Mouse (Mus musculus): ENCODE data around the gene Rbfox2. TPM values are rescaled to one million over a fixed set of nuclear protein-coding genes. Genes with fewer than 3 reads are reported as not detected.
A peak's percentile ranks its signal among the peaks of the same experiment; 100 is the strongest.

Gene Rbfox2
- polyA plus RNA-seq, 1 experiment = 78.3 TPM

DNA sequence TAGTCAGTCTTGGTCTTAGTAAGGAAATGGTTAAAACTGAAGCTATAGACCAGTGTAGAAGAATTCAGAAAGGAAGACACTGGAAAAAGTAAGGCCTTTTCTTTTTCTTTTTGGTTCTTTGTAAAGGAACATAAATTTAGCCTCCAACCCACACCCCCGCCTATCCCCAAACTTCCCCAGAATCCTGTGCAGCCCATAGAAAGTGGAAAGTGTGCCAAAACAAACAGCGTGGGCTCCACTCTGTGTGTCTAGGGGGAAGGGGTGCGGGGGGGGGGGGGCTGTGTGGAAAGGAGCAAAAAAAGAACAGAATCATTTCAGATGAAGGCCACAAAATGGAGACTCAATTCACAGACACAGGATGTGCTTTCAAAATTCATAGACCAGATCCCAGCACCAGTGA lies 156.8 kb downstream of the Rbfox2 start:
- H3K4me1 ChIP-seq (ENCODE audit: control insufficient read depth, insufficient read depth, low read length) = peaks cover 9% of the 10 kb centered on the region
- no peaks in the 10 kb centered on the region for H3K9me3 ChIP-seq (replicated peaks; ENCODE audit: control insufficient read depth, insufficient read depth, low read length, poor library complexity, severe bottlenecking)
- 0 out of 2 replicates have a peak overlapping the region, but pooled peaks have one; percentile 46 for H3K27ac ChIP-seq (ENCODE audit: insufficient read depth, low read length)
- no peak overlapping the region for H3K9ac ChIP-seq (ENCODE audit: low read depth, poor library complexity, severe bottlenecking)
- H3K36me3 ChIP-seq (ENCODE audit: control insufficient read depth, insufficient read depth, low read length, poor library complexity, severe bottlenecking) = no peaks in the 10 kb centered on the region
- H3K4me3 ChIP-seq (ENCODE audit: low read depth, low read length) = no peak overlapping the region
- H3K27me3 ChIP-seq (ENCODE audit: control insufficient read depth, insufficient read depth, low read length, poor library complexity, severe bottlenecking) = no peaks in the 10 kb centered on the region
- TF ChIP-seq EP300 (IDR thresholded peaks at IDR 0.05; ENCODE audit: insufficient read depth, low read depth, low read length) (no peak), CTCF (IDR thresholded peaks at IDR 0.05; ENCODE audit: low read depth, low read length) (no peak), POLR2A (IDR thresholded peaks at IDR 0.05; ENCODE audit: insufficient read depth, low read length) (no peak)

DNA sequence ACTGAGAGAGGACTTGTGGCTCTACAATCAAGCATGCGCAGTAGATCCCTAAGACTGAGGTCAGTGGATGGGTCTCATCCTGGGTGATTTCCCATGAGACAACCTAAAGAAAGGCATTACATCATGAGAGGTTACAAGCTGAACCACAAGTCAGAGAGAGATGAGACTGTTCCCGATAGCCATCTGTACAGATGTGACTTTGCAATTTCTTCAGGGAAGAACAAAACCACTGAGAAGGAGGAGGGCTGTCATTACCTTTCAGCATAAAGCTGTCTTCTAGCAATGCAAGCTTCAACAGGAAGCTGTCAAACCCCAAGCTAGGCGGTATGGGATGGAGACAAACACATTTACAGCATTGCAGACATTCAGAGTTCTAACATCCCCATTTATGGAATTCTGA lies 157.3 kb downstream of the Rbfox2 start:
- no peak for TF ChIP-seq EP300 (IDR thresholded peaks at IDR 0.05; ENCODE audit: insufficient read depth, low read depth, low read length)
- no peak for TF ChIP-seq CTCF (IDR thresholded peaks at IDR 0.05; ENCODE audit: low read depth, low read length)
- TF ChIP-seq POLR2A (IDR thresholded peaks at IDR 0.05; ENCODE audit: insufficient read depth, low read length) = no peak

DNA sequence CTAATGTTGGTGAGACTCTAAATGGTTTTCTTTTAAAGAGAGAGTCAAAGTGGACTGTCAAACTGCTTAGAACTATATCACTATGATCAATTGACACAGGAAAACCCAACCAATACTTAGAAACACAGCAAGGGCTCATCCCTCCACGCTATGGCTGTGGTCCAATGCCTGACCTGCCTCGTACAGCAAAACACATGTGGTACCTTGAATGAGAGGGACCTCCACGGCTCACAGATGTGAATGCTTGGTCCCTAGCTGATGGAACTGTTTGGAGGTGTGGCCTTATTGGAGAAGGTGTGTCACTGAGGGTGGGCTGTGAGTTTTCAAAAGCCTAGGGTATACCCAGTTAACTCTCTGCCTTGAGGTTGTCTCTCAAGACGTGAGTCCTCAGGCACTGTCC lies 159.9 kb downstream of the Rbfox2 start:
- Histone ChIP-seq H3K4me3 (ENCODE audit: low read depth, low read length) (no peak overlapping the region), H3K4me1 (ENCODE audit: control insufficient read depth, insufficient read depth, low read length) (peaks cover 9% of the 10 kb centered on the region), H3K9ac (ENCODE audit: low read depth, poor library complexity, severe bottlenecking) (no peak overlapping the region), H3K27ac (ENCODE audit: insufficient read depth, low read length) (no peak overlapping the region), H3K27me3 (ENCODE audit: control insufficient read depth, insufficient read depth, low read length, poor library complexity, severe bottlenecking) (no peaks in the 10 kb centered on the region), H3K9me3 (replicated peaks; ENCODE audit: control insufficient read depth, insufficient read depth, low read length, poor library complexity, severe bottlenecking) (no peaks in the 10 kb centered on the region; the same call in 1 of the 2 replicates), H3K36me3 (ENCODE audit: control insufficient read depth, insufficient read depth, low read length, poor library complexity, severe bottlenecking) (no peaks in the 10 kb centered on the region)
- TF ChIP-seq POLR2A (IDR thresholded peaks at IDR 0.05; ENCODE audit: insufficient read depth, low read length) = no peak
- no peak for TF ChIP-seq EP300 (IDR thresholded peaks at IDR 0.05; ENCODE audit: insufficient read depth, low read depth, low read length)
- no peak for TF ChIP-seq CTCF (IDR thresholded peaks at IDR 0.05; ENCODE audit: low read depth, low read length)

More for the DNA sequence above, 157.3 kb downstream of the Rbfox2 start:
- Histone ChIP-seq H3K27ac (ENCODE audit: insufficient read depth, low read length) (no peak overlapping the region), H3K4me1 (ENCODE audit: control insufficient read depth, insufficient read depth, low read length) (peaks cover 9% of the 10 kb centered on the region), H3K27me3 (ENCODE audit: control insufficient read depth, insufficient read depth, low read length, poor library complexity, severe bottlenecking) (no peaks in the 10 kb centered on the region), H3K4me3 (ENCODE audit: low read depth, low read length) (no peak overlapping the region), H3K9ac (ENCODE audit: low read depth, poor library complexity, severe bottlenecking) (no peak overlapping the region), H3K9me3 (replicated peaks; ENCODE audit: control insufficient read depth, insufficient read depth, low read length, poor library complexity, severe bottlenecking) (no peaks in the 10 kb centered on the region), H3K36me3 (ENCODE audit: control insufficient read depth, insufficient read depth, low read length, poor library complexity, severe bottlenecking) (no peaks in the 10 kb centered on the region)

DNA sequence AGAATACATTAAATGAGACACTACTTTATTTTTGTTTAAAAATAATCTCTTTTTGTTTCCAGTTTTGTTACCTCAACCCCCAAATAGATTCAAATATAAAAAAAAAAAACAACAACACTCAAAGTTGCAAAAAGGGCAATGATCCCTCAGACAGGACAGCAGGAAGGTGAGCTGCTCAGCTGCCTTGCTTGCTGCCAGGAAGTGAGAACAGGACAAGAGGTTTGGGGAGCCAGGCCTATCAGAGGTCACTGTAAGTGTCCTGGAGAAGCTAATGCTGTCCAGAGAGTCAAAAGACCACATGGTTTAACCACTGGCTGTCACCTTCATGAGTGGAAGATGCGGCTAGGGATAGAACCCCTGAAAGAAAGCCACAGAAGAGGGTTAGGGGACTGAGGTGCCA lies 161.8 kb downstream of the Rbfox2 start:
- TF ChIP-seq POLR2A (IDR thresholded peaks at IDR 0.05; ENCODE audit: insufficient read depth, low read length) (no peak), CTCF (IDR thresholded peaks at IDR 0.05; ENCODE audit: low read depth, low read length) (no peak), EP300 (IDR thresholded peaks at IDR 0.05; ENCODE audit: insufficient read depth, low read depth, low read length) (no peak)
- no peak overlapping the region for H3K27ac ChIP-seq (ENCODE audit: insufficient read depth, low read length)
- no peaks in the 10 kb centered on the region for H3K36me3 ChIP-seq (ENCODE audit: control insufficient read depth, insufficient read depth, low read length, poor library complexity, severe bottlenecking)
- no peaks in the 10 kb centered on the region for H3K4me1 ChIP-seq (ENCODE audit: control insufficient read depth, insufficient read depth, low read length)
- no peaks in the 10 kb centered on the region; the same call in 1 of the 2 replicates for H3K9me3 ChIP-seq (replicated peaks; ENCODE audit: control insufficient read depth, insufficient read depth, low read length, poor library complexity, severe bottlenecking)
- H3K4me3 ChIP-seq (ENCODE audit: low read depth, low read length) = no peak overlapping the region
- no peaks in the 10 kb centered on the region for H3K27me3 ChIP-seq (ENCODE audit: control insufficient read depth, insufficient read depth, low read length, poor library complexity, severe bottlenecking)
- H3K9ac ChIP-seq (ENCODE audit: low read depth, poor library complexity, severe bottlenecking) = no peak overlapping the region

DNA sequence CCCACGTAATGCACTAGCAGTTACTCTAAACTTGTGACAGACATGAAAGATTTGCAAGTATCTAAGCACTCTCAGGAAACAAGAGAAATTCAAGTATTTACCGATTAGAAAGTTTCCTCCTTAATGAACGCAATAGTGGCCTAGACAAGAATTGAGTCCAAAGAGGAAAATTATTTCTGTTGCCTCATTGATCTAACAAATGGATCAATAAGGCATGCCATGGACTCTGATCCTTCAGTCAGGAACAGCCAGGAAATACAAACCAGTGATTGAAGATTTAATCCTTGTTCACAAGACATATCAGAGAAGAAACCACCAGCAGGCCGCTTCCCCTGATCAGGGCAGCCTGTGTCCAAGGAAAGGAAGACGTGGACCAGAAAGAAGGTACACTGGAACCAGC lies 164.0 kb downstream of the Rbfox2 start:
- Histone ChIP-seq H3K4me1 (ENCODE audit: control insufficient read depth, insufficient read depth, low read length) (no peaks in the 10 kb centered on the region), H3K27me3 (ENCODE audit: control insufficient read depth, insufficient read depth, low read length, poor library complexity, severe bottlenecking) (no peaks in the 10 kb centered on the region), H3K36me3 (ENCODE audit: control insufficient read depth, insufficient read depth, low read length, poor library complexity, severe bottlenecking) (no peaks in the 10 kb centered on the region), H3K9ac (ENCODE audit: low read depth, poor library complexity, severe bottlenecking) (no peak overlapping the region), H3K4me3 (ENCODE audit: low read depth, low read length) (no peak overlapping the region), H3K9me3 (replicated peaks; ENCODE audit: control insufficient read depth, insufficient read depth, low read length, poor library complexity, severe bottlenecking) (no peaks in the 10 kb centered on the region; the same call in 1 of the 2 replicates), H3K27ac (ENCODE audit: insufficient read depth, low read length) (no peak overlapping the region)
- TF ChIP-seq EP300 (IDR thresholded peaks at IDR 0.05; ENCODE audit: insufficient read depth, low read depth, low read length) (no peak), POLR2A (IDR thresholded peaks at IDR 0.05; ENCODE audit: insufficient read depth, low read length) (no peak), CTCF (IDR thresholded peaks at IDR 0.05; ENCODE audit: low read depth, low read length) (no peak)

DNA sequence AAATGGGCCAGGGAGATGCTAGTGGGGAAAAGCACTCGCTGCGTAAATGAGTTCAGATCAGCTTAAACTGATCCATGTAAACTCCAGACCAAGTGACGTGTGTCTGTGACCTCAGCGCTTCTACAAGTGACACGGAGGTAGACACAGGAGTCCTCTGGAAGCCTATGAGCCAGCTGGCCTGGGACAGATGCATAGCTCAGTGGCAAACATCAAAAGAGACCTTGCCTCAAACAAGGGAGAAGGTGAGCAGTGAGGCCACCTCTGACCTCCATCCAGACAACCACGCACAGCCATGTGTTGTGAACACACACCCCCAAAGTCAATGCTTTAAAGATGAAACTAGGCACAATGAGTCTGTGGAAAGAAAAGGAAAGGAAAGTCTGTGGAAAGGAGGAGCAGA lies 164.5 kb downstream of the Rbfox2 start:
- Histone ChIP-seq H3K27ac (ENCODE audit: insufficient read depth, low read length) (no peak overlapping the region), H3K9ac (ENCODE audit: low read depth, poor library complexity, severe bottlenecking) (no peak overlapping the region), H3K9me3 (replicated peaks; ENCODE audit: control insufficient read depth, insufficient read depth, low read length, poor library complexity, severe bottlenecking) (no peaks in the 10 kb centered on the region; the same call in 1 of the 2 replicates), H3K4me3 (ENCODE audit: low read depth, low read length) (no peak overlapping the region), H3K4me1 (ENCODE audit: control insufficient read depth, insufficient read depth, low read length) (no peaks in the 10 kb centered on the region), H3K36me3 (ENCODE audit: control insufficient read depth, insufficient read depth, low read length, poor library complexity, severe bottlenecking) (no peaks in the 10 kb centered on the region), H3K27me3 (ENCODE audit: control insufficient read depth, insufficient read depth, low read length, poor library complexity, severe bottlenecking) (no peaks in the 10 kb centered on the region)
- TF ChIP-seq POLR2A (IDR thresholded peaks at IDR 0.05; ENCODE audit: insufficient read depth, low read length) (no peak), CTCF (IDR thresholded peaks at IDR 0.05; ENCODE audit: low read depth, low read length) (no peak), EP300 (IDR thresholded peaks at IDR 0.05; ENCODE audit: insufficient read depth, low read depth, low read length) (no peak)
